Mouse (Mus musculus): ENCODE measurements at regions not wholly inside any gene's neighbourhood (a gene's known extent, or its start where the extent isn't known, plus 50 kb on each side); places are given as distances from the start of the nearest gene placed in this dataset.
A peak's percentile ranks its signal among the peaks of the same experiment; 100 is the strongest.

GRCm38 (mm10) chr4:27845521-27845920 is 967.4 kb upstream of the Epha7 start:
- DNase-seq (ENCODE audit: low spot score in 2 of 2), result peak in 1 of 2 experiments; percentile 27

GRCm38 (mm10) chr4:27846106-27846622 is 966.8 kb upstream of the Epha7 start:
- DNase-seq (ENCODE audit: low spot score in 2 of 2), result no peak

GRCm38 (mm10) chr4:27856086-27856485 is 956.8 kb upstream of the Epha7 start:
- no peak for DNase-seq (ENCODE audit: low spot score in 2 of 2)

- no peak for DNase-seq (ENCODE audit: low spot score in 2 of 2)
Observed at GRCm38 (mm10) chr4:27887262-27887954, 925.5 kb upstream of the Epha7 start.

GRCm38 (mm10) chr4:27896396-27896795 is 916.5 kb upstream of the Epha7 start:
- no peak for DNase-seq (ENCODE audit: low spot score in 2 of 2)

- no peak for DNase-seq (ENCODE audit: low spot score in 2 of 2)
Observed at GRCm38 (mm10) chr4:27945351-27945750, 867.6 kb upstream of the Epha7 start.

GRCm38 (mm10) chr4:27945768-27946167 is 867.2 kb upstream of the Epha7 start:
- no peak for DNase-seq (ENCODE audit: low spot score in 2 of 2)

- no peak for DNase-seq (ENCODE audit: low spot score in 2 of 2)
Observed at GRCm38 (mm10) chr4:27949970-27950717, 862.8 kb upstream of the Epha7 start.

- DNase-seq (ENCODE audit: low spot score in 2 of 2), result peak in 1 of 2 experiments; percentile 56
Observed at GRCm38 (mm10) chr4:27965046-27965681, 847.8 kb upstream of the Epha7 start.

- no peak for DNase-seq (ENCODE audit: low spot score in 2 of 2)
Observed at GRCm38 (mm10) chr4:27970569-27970968, 842.4 kb upstream of the Epha7 start.

GRCm38 (mm10) chr4:27979210-27979771 is 833.6 kb upstream of the Epha7 start:
- no peak for DNase-seq (ENCODE audit: low spot score in 2 of 2)

- DNase-seq (ENCODE audit: low spot score in 2 of 2), result no peak
Observed at GRCm38 (mm10) chr4:27979781-27980180, 833.1 kb upstream of the Epha7 start.

GRCm38 (mm10) chr4:27981309-27981708 is 831.6 kb upstream of the Epha7 start:
- DNase-seq (ENCODE audit: low spot score in 2 of 2), result no peak

GRCm38 (mm10) chr4:27987986-27988423 is 824.9 kb upstream of the Epha7 start:
- DNase-seq (ENCODE audit: low spot score in 2 of 2), result no peak

- DNase-seq (ENCODE audit: low spot score in 2 of 2), result no peak
Observed at GRCm38 (mm10) chr4:27994411-27994810, 818.5 kb upstream of the Epha7 start.

GRCm38 (mm10) chr4:28001818-28002476 is 811.0 kb upstream of the Epha7 start:
- no peak for DNase-seq (ENCODE audit: low spot score in 2 of 2)

Measured in left cerebral cortex, adult 9 months (tissue).